Mouse (Mus musculus): Measurements from ENCODE around the gene Vgll4.

Gene Vgll4

GRCm38 (mm10) chr6:114871010-114871660, 98.7 kb downstream of the Vgll4 start:
- no peak for DNase-seq (ENCODE audit: low spot score)

GRCm38 (mm10) chr6:114869501-114870076, 100.2 kb downstream of the Vgll4 start:
- DNase-seq (ENCODE audit: low spot score), result no peak

GRCm38 (mm10) chr6:114868656-114869055, 101.1 kb downstream of the Vgll4 start:
- DNase-seq (ENCODE audit: low spot score), result no peak

GRCm38 (mm10) chr6:114866619-114867018, 103.2 kb downstream of the Vgll4 start:
- no peak for DNase-seq (ENCODE audit: low spot score)

GRCm38 (mm10) chr6:114866078-114866477, 103.7 kb downstream of the Vgll4 start:
- no peak for DNase-seq (ENCODE audit: low spot score)

- no peak for DNase-seq (ENCODE audit: low spot score)
Measured at GRCm38 (mm10) chr6:114864421-114864820, 105.4 kb downstream of the Vgll4 start.

GRCm38 (mm10) chr6:114863501-114863900, 106.3 kb downstream of the Vgll4 start:
- no peak for DNase-seq (ENCODE audit: low spot score)

GRCm38 (mm10) chr6:114862046-114862445, 107.7 kb downstream of the Vgll4 start:
- no peak for DNase-seq (ENCODE audit: low spot score)

- DNase-seq (ENCODE audit: low spot score), result no peak
Measured at GRCm38 (mm10) chr6:114861591-114861990, 108.2 kb downstream of the Vgll4 start.

- no peak for DNase-seq (ENCODE audit: low spot score)
Measured at GRCm38 (mm10) chr6:114860677-114861568, 108.9 kb downstream of the Vgll4 start.

- DNase-seq (ENCODE audit: low spot score), result no peak
Measured at GRCm38 (mm10) chr6:114858722-114859053, 111.1 kb downstream of the Vgll4 start.

- no peak for DNase-seq (ENCODE audit: low spot score)
Measured at GRCm38 (mm10) chr6:114857996-114858721, 111.6 kb downstream of the Vgll4 start.

GRCm38 (mm10) chr6:114856501-114856900, 113.3 kb downstream of the Vgll4 start:
- no peak for DNase-seq (ENCODE audit: low spot score)

GRCm38 (mm10) chr6:114855644-114856043, 114.2 kb downstream of the Vgll4 start:
- no peak for DNase-seq (ENCODE audit: low spot score)

GRCm38 (mm10) chr6:114854368-114854767, 115.4 kb downstream of the Vgll4 start:
- no peak for DNase-seq (ENCODE audit: low spot score)

GRCm38 (mm10) chr6:114852739-114853138, 117.1 kb downstream of the Vgll4 start:
- DNase-seq (ENCODE audit: low spot score), result no peak

GRCm38 (mm10) chr6:114851688-114852087, 118.1 kb downstream of the Vgll4 start:
- DNase-seq (ENCODE audit: low spot score), result no peak

GRCm38 (mm10) chr6:114849787-114850186, 120.0 kb downstream of the Vgll4 start:
- no peak for DNase-seq (ENCODE audit: low spot score)

GRCm38 (mm10) chr6:114848761-114849160, 121.0 kb downstream of the Vgll4 start:
- no peak for DNase-seq (ENCODE audit: low spot score)

GRCm38 (mm10) chr6:114847582-114848174, 122.1 kb downstream of the Vgll4 start:
- DNase-seq (ENCODE audit: low spot score), result no peak

- DNase-seq (ENCODE audit: low spot score), result no peak
Measured at GRCm38 (mm10) chr6:114846153-114846772, 123.5 kb downstream of the Vgll4 start.

- no peak for DNase-seq (ENCODE audit: low spot score)
Measured at GRCm38 (mm10) chr6:114842863-114843262, 126.9 kb downstream of the Vgll4 start.
